Mouse (Mus musculus): ENCODE measurements around the gene Elmod3. TPM values are rescaled to one million over a fixed set of nuclear protein-coding genes. Genes with fewer than 3 reads are reported as not detected.

Gene Elmod3
- polyA plus RNA-seq, 1 experiment: 5.1 TPM

Other genes with a start within 250 kb of the Elmod3 start
- gene Tmem150a, start 243.0 kb downstream of the Elmod3 start, polyA plus RNA-seq (2012; fragmentation: generic; extraction: Trizol): 25.2 TPM
- gene Rnf181, start 231.5 kb downstream of the Elmod3 start, polyA plus RNA-seq (2012; fragmentation: generic; extraction: Trizol): 108 TPM
- gene Vamp5, start 217.9 kb downstream of the Elmod3 start, polyA plus RNA-seq (2012; fragmentation: generic; extraction: Trizol): 91.3 TPM
- 147 TPM for gene Vamp8, start 207.7 kb downstream of the Elmod3 start, polyA plus RNA-seq (2012; fragmentation: generic; extraction: Trizol)
- gene Ggcx, start 184.1 kb downstream of the Elmod3 start, polyA plus RNA-seq (2012; fragmentation: generic; extraction: Trizol): 12.2 TPM
- gene Mat2a, start 158.9 kb downstream of the Elmod3 start, polyA plus RNA-seq (2012; fragmentation: generic; extraction: Trizol): 165 TPM
- 0.26 TPM for gene Sh2d6, start 76.7 kb downstream of the Elmod3 start, polyA plus RNA-seq (2012; fragmentation: generic; extraction: Trizol)
- gene Capg, start 54.0 kb downstream of the Elmod3 start, polyA plus RNA-seq (2012; fragmentation: generic; extraction: Trizol): 487 TPM
- 20.8 TPM for gene Retsat, start 62 bp upstream of the Elmod3 start, polyA plus RNA-seq (2012; fragmentation: generic; extraction: Trizol)
- 10.2 TPM for gene Tgoln1, start 18.6 kb upstream of the Elmod3 start, polyA plus RNA-seq (2012; fragmentation: generic; extraction: Trizol)
- gene Tcf7l1, start 190.8 kb upstream of the Elmod3 start, polyA plus RNA-seq (2012; fragmentation: generic; extraction: Trizol): 18.3 TPM

Measured in C2C12 (cell line).